35 mouse cellular contexts compared by ENCODE assay signal in the genomic region with DNA sequence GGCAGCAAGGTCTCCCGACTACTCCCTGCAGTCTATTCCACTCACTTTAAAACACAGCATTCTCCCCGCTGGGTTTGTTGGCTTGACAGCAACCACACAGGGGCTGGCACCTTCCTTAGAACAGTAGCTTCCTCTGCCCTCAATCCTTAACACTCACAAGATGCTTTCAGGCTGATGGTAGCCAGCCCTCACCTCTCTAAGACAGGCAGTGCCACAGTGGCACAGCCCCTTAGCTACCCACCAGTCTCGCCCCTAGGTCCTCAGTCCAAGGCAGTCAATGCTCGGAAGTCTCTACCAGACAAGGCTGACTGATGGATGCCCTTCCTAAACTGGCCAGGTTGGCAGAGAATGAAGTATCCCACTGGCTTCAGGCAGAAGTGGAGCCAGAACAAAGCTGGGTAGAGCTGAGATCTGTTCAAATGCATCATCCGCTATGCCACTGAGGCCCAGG. TPM values are rescaled to one million over a fixed set of nuclear protein-coding genes. Genes with fewer than 3 reads are reported as not detected.
DNase-seq lines count a peak whose midpoint lies in the region; ATAC-seq and TF ChIP-seq lines count a peak whose summit lies in the region.
"Had no signal": no experiment of that assay in that cellular context is flagged by ENCODE, and none has a peak within 500 bp of the region (broad histone marks: within the 10 kb centered on the region; RNA-seq: fewer than 3 reads in every experiment).

No protein-coding gene starts in this region.

- H3K9ac ChIP-seq in hindbrain, postnatal 0 days (replicated peaks; ENCODE audit: low read length), result no peak overlapping the region
- no peak overlapping the region for H3K9ac ChIP-seq in hindbrain, embryonic 13.5 days
- H3K9ac ChIP-seq in stomach, embryonic 16.5 days (ENCODE audit: low read length), result peak overlapping the region; percentile 24; the same call in 1 of the 2 replicates
- H3K9ac ChIP-seq in stomach, postnatal 0 days (ENCODE audit: low read length), result no peak overlapping the region
- no peak overlapping the region for H3K9ac ChIP-seq in forebrain, embryonic 13.5 days
- H3K9ac ChIP-seq in forebrain, embryonic 12.5 days, result no peak overlapping the region
- H3K9ac ChIP-seq: embryonic facial prominence, embryonic 13.5 days; kidney, embryonic 15.5 days; limb, embryonic 12.5 days; midbrain, embryonic 12.5 days; neural tube, embryonic 13.5 days had no signal

- 0 out of 2 replicates have a peak, but pooled peaks have one; percentile 27 for ATAC-seq in hindbrain, postnatal 0 days
- no peak for ATAC-seq in hindbrain, embryonic 13.5 days (ENCODE audit: low FRiP score)
- ATAC-seq in stomach, embryonic 16.5 days (ENCODE audit: insufficient read depth, low FRiP score), result no peak
- no peak for ATAC-seq in stomach, postnatal 0 days (ENCODE audit: low FRiP score, low TSS enrichment)
- no peak for ATAC-seq in forebrain, embryonic 13.5 days
- ATAC-seq in forebrain, embryonic 12.5 days (ENCODE audit: low FRiP score), result no peak
- ATAC-seq: Patski had no signal

- 72% methylated on average over 5 of the region's 5 CpGs for WGBS in hindbrain, postnatal 0 days
- WGBS in hindbrain, embryonic 13.5 days, result 81% methylated on average over 5 of the region's 5 CpGs
- WGBS in stomach, embryonic 16.5 days, result 72% methylated on average over 5 of the region's 5 CpGs
- WGBS in stomach, postnatal 0 days, result 69% methylated on average over 5 of the region's 5 CpGs
- WGBS in forebrain, embryonic 13.5 days, result 89% methylated on average over 5 of the region's 5 CpGs
- WGBS in forebrain, embryonic 12.5 days, result 83% methylated on average over 5 of the region's 5 CpGs

- no peaks in the 10 kb centered on the region for H3K9me3 ChIP-seq in hindbrain, postnatal 0 days (ENCODE audit: low read length)
- no peaks in the 10 kb centered on the region for H3K9me3 ChIP-seq in hindbrain, embryonic 13.5 days
- H3K9me3 ChIP-seq in stomach, embryonic 16.5 days (replicated peaks; ENCODE audit: control insufficient read depth, low read length), result no peaks in the 10 kb centered on the region
- no peaks in the 10 kb centered on the region for H3K9me3 ChIP-seq in stomach, postnatal 0 days (ENCODE audit: control insufficient read depth, low read length)
- H3K9me3 ChIP-seq in forebrain, embryonic 13.5 days (replicated peaks), result no peaks in the 10 kb centered on the region
- H3K9me3 ChIP-seq in forebrain, embryonic 12.5 days, result no peaks in the 10 kb centered on the region
- H3K9me3 ChIP-seq: embryonic facial prominence, embryonic 13.5 days; forebrain, embryonic 10.5 days; kidney, embryonic 15.5 days; limb, embryonic 12.5 days; midbrain, embryonic 12.5 days; neural tube, embryonic 13.5 days had no signal

- peak overlapping the region; percentile 42; the same call in 1 of the 2 replicates for H3K27ac ChIP-seq in hindbrain, postnatal 0 days
- no peak overlapping the region for H3K27ac ChIP-seq in hindbrain, embryonic 13.5 days
- H3K27ac ChIP-seq in stomach, embryonic 16.5 days (ENCODE audit: low read length), result no peak overlapping the region
- no peak overlapping the region for H3K27ac ChIP-seq in stomach, postnatal 0 days (replicated peaks)
- no peak overlapping the region for H3K27ac ChIP-seq in forebrain, embryonic 13.5 days
- no peak overlapping the region for H3K27ac ChIP-seq in forebrain, embryonic 12.5 days
- H3K27ac ChIP-seq: embryonic facial prominence, embryonic 13.5 days; forebrain, embryonic 10.5 days; kidney, embryonic 15.5 days; limb, embryonic 12.5 days; midbrain, embryonic 12.5 days; neural tube, embryonic 13.5 days had no signal

- H3K4me2 ChIP-seq in hindbrain, postnatal 0 days (ENCODE audit: low read depth, low read length), result no peak overlapping the region
- H3K4me2 ChIP-seq in hindbrain, embryonic 13.5 days, result no peak overlapping the region
- no peak overlapping the region for H3K4me2 ChIP-seq in stomach, embryonic 16.5 days (ENCODE audit: low read depth, low read length)
- H3K4me2 ChIP-seq in stomach, postnatal 0 days (replicated peaks; ENCODE audit: low read depth), result no peak overlapping the region
- no peak overlapping the region for H3K4me2 ChIP-seq in forebrain, embryonic 13.5 days
- no peak overlapping the region for H3K4me2 ChIP-seq in forebrain, embryonic 12.5 days
- H3K4me2 ChIP-seq: embryonic facial prominence, embryonic 13.5 days; kidney, embryonic 15.5 days; limb, embryonic 12.5 days; liver, embryonic 11.5 days; midbrain, embryonic 12.5 days; neural tube, embryonic 13.5 days had no signal

- no peaks in the 10 kb centered on the region for H3K36me3 ChIP-seq in hindbrain, postnatal 0 days (ENCODE audit: insufficient read depth, low read length)
- H3K36me3 ChIP-seq in hindbrain, embryonic 13.5 days, result no peaks in the 10 kb centered on the region
- no peaks in the 10 kb centered on the region for H3K36me3 ChIP-seq in stomach, embryonic 16.5 days (ENCODE audit: control insufficient read depth, insufficient read depth, low read length)
- H3K36me3 ChIP-seq in stomach, postnatal 0 days (ENCODE audit: control insufficient read depth, insufficient read depth, low read length), result no peaks in the 10 kb centered on the region
- no peaks in the 10 kb centered on the region for H3K36me3 ChIP-seq in forebrain, embryonic 13.5 days (ENCODE audit: poor library complexity, severe bottlenecking)
- H3K36me3 ChIP-seq in forebrain, embryonic 12.5 days (replicated peaks), result no peaks in the 10 kb centered on the region
- H3K36me3 ChIP-seq: embryonic facial prominence, embryonic 13.5 days; forebrain, embryonic 10.5 days; kidney, embryonic 15.5 days; limb, embryonic 12.5 days; midbrain, embryonic 12.5 days; neural tube, embryonic 13.5 days had no signal

- H3K4me1 ChIP-seq in hindbrain, postnatal 0 days (ENCODE audit: insufficient read depth, low read length), result peaks cover 14% of the 10 kb centered on the region
- H3K4me1 ChIP-seq in hindbrain, embryonic 13.5 days (replicated peaks), result peaks cover 36% of the 10 kb centered on the region
- H3K4me1 ChIP-seq in stomach, embryonic 16.5 days (ENCODE audit: control insufficient read depth, insufficient read depth, low read length), result peaks cover 58% of the 10 kb centered on the region
- peaks cover 17% of the 10 kb centered on the region for H3K4me1 ChIP-seq in stomach, postnatal 0 days (replicated peaks; ENCODE audit: control insufficient read depth, insufficient read depth)
- peaks cover 22% of the 10 kb centered on the region for H3K4me1 ChIP-seq in forebrain, embryonic 13.5 days
- H3K4me1 ChIP-seq in forebrain, embryonic 12.5 days, result peaks cover 23% of the 10 kb centered on the region

- H3K4me3 ChIP-seq in hindbrain, postnatal 0 days (ENCODE audit: low read length), result no peak overlapping the region
- no peak overlapping the region for H3K4me3 ChIP-seq in hindbrain, embryonic 13.5 days
- no peak overlapping the region for H3K4me3 ChIP-seq in stomach, embryonic 16.5 days (replicated peaks; ENCODE audit: low read length)
- no peak overlapping the region for H3K4me3 ChIP-seq in stomach, postnatal 0 days (ENCODE audit: low read depth, low read length)
- H3K4me3 ChIP-seq in forebrain, embryonic 13.5 days, result no peak overlapping the region
- no peak overlapping the region for H3K4me3 ChIP-seq in forebrain, embryonic 12.5 days (replicated peaks)
- H3K4me3 ChIP-seq: embryonic facial prominence, embryonic 13.5 days; forebrain, embryonic 10.5 days; kidney, embryonic 15.5 days; limb, embryonic 12.5 days; midbrain, embryonic 12.5 days; neural tube, embryonic 13.5 days had no signal

- no peak for DNase-seq in hindbrain, postnatal 0 days (ENCODE audit: low spot score)
- DNase-seq in stomach, postnatal 0 days (ENCODE audit: low spot score), result no peak
- peak; percentile 67 for DNase-seq in cerebellum, adult 9-11 months
- DNase-seq in urinary bladder, postnatal 4 days (ENCODE audit: low spot score in 2 of 2), result no peak
- DNase-seq: adrenal gland, postnatal 10 days; gastrocnemius, postnatal 10 days; heart, postnatal 14 days; kidney, adult 18-20 months; kidney, postnatal 36 days; layer of hippocampus, postnatal 36 days; lung, postnatal 36 days; thymus, postnatal 14 days had no signal

- H3K27me3 ChIP-seq in hindbrain, postnatal 0 days (ENCODE audit: insufficient read depth, low read length), result no peaks in the 10 kb centered on the region
- no peaks in the 10 kb centered on the region for H3K27me3 ChIP-seq in hindbrain, embryonic 13.5 days
- H3K27me3 ChIP-seq in stomach, embryonic 16.5 days (ENCODE audit: control insufficient read depth, insufficient read depth, low read length), result no peaks in the 10 kb centered on the region
- H3K27me3 ChIP-seq in stomach, postnatal 0 days (ENCODE audit: control insufficient read depth, insufficient read depth, low read length), result no peaks in the 10 kb centered on the region
- H3K27me3 ChIP-seq in forebrain, embryonic 13.5 days, result no peaks in the 10 kb centered on the region
- no peaks in the 10 kb centered on the region for H3K27me3 ChIP-seq in forebrain, embryonic 12.5 days
- H3K27me3 ChIP-seq: embryonic facial prominence, embryonic 13.5 days; kidney, embryonic 15.5 days; limb, embryonic 12.5 days; midbrain, embryonic 12.5 days; neural tube, embryonic 13.5 days; Patski had no signal

- no peak for TF ChIP-seq CTCF in hindbrain, postnatal 0 days (IDR thresholded peaks at IDR 0.05; ENCODE audit: low read depth)
- TF ChIP-seq CTCF in stomach, postnatal 0 days (IDR thresholded peaks at IDR 0.05; ENCODE audit: low read depth), result no peak

- TF ChIP-seq EP300 in stomach, postnatal 0 days (optimal IDR thresholded peaks at IDR 0.05), result no peak

RNA-seq across cellular contexts. Expression of gene Cmtm4, which starts 14.6 kb away (rescaled TPM):
- 38.4 and 40.5 TPM in 2 replicates for total RNA-seq in hindbrain, postnatal 0 days (2014; rRNA removed)
- polyA plus RNA-seq in hindbrain, postnatal 0 days (2015; fragmentation: Nextera tagmentation; extraction: Ambion mirVana), result 2.7 and 2.9 TPM in 2 replicates
- 2.1 and 2.3 TPM in 2 replicates for polyA plus RNA-seq in hindbrain, embryonic 13.5 days (2015; fragmentation: Nextera tagmentation; extraction: Ambion mirVana)
- polyA plus RNA-seq in stomach, embryonic 16.5 days (2015; fragmentation: Nextera tagmentation; extraction: Ambion mirVana), result 4.3 and 4.7 TPM in 2 replicates
- polyA plus RNA-seq in stomach, postnatal 0 days (2015; fragmentation: Nextera tagmentation; extraction: Ambion mirVana), result 4.6 and 4.8 TPM in 2 replicates
- polyA plus RNA-seq in forebrain, embryonic 13.5 days (2015; fragmentation: Nextera tagmentation; extraction: Ambion mirVana), result 2.6 TPM in 2 replicates
- polyA plus RNA-seq in forebrain, embryonic 12.5 days (2016; fragmentation: Nextera tagmentation; extraction: Ambion mirVana), result 3.3 and 3.5 TPM in 2 replicates

RNA-seq across cellular contexts. Expression of gene Cmtm3, which starts 41.8 kb away (rescaled TPM):
- total RNA-seq in hindbrain, postnatal 0 days (2014; rRNA removed), result 23.1 and 27.2 TPM in 2 replicates
- 41.9 and 42.6 TPM in 2 replicates for polyA plus RNA-seq in hindbrain, postnatal 0 days (2015; fragmentation: Nextera tagmentation; extraction: Ambion mirVana)
- 45.4 and 47.3 TPM in 2 replicates for polyA plus RNA-seq in hindbrain, embryonic 13.5 days (2015; fragmentation: Nextera tagmentation; extraction: Ambion mirVana)
- polyA plus RNA-seq in stomach, embryonic 16.5 days (2015; fragmentation: Nextera tagmentation; extraction: Ambion mirVana), result 120 and 129 TPM in 2 replicates
- 48.4 and 52.1 TPM in 2 replicates for polyA plus RNA-seq in stomach, postnatal 0 days (2015; fragmentation: Nextera tagmentation; extraction: Ambion mirVana)
- 31.6 and 36.1 TPM in 2 replicates for polyA plus RNA-seq in forebrain, embryonic 13.5 days (2015; fragmentation: Nextera tagmentation; extraction: Ambion mirVana)
- polyA plus RNA-seq in forebrain, embryonic 12.5 days (2016; fragmentation: Nextera tagmentation; extraction: Ambion mirVana), result 51.3 and 59.9 TPM in 2 replicates

RNA-seq across cellular contexts. Expression of gene Cmtm2b, which starts 59.0 kb away (rescaled TPM):
- not detected in 2 replicates for total RNA-seq in hindbrain, postnatal 0 days (2014; rRNA removed)
- polyA plus RNA-seq in hindbrain, postnatal 0 days (2015; fragmentation: Nextera tagmentation; extraction: Ambion mirVana), result not detected in 2 replicates
- polyA plus RNA-seq in hindbrain, embryonic 13.5 days (2015; fragmentation: Nextera tagmentation; extraction: Ambion mirVana), result not detected in 2 replicates
- not detected in 2 replicates for polyA plus RNA-seq in stomach, embryonic 16.5 days (2015; fragmentation: Nextera tagmentation; extraction: Ambion mirVana)
- polyA plus RNA-seq in stomach, postnatal 0 days (2015; fragmentation: Nextera tagmentation; extraction: Ambion mirVana), result not detected in 2 replicates
- polyA plus RNA-seq in forebrain, embryonic 13.5 days (2015; fragmentation: Nextera tagmentation; extraction: Ambion mirVana), result not detected in 2 replicates
- polyA plus RNA-seq in forebrain, embryonic 12.5 days (2016; fragmentation: Nextera tagmentation; extraction: Ambion mirVana), result not detected in 2 replicates
- total RNA-seq: adrenal gland, postnatal 10 days; common myeloid progenitor, adult 5-6 weeks; gastrocnemius, postnatal 10 days; heart, postnatal 14 days; layer of hippocampus, adult 8-10 months; layer of hippocampus, postnatal 36 days; megakaryocyte, adult 5-6 weeks; MEL had no signal
- polyA plus RNA-seq: embryonic facial prominence, embryonic 13.5 days; forebrain, embryonic 10.5 days; heart, embryonic 14.5 days; hindbrain, embryonic 11.5 days; kidney, embryonic 15.5 days; limb, embryonic 12.5 days; liver, embryonic 11.5 days; liver, embryonic 16.5 days; lung, embryonic 16.5 days; midbrain, embryonic 12.5 days; neural tube, embryonic 13.5 days; Patski; stomach, embryonic 14.5 days; urinary bladder, adult 2 months had no signal

RNA-seq across cellular contexts. Expression of gene Gm11020, which starts 59.6 kb away (rescaled TPM):
- not detected in 2 replicates for total RNA-seq in hindbrain, postnatal 0 days (2014; rRNA removed)
- not detected in 2 replicates for polyA plus RNA-seq in hindbrain, postnatal 0 days (2015; fragmentation: Nextera tagmentation; extraction: Ambion mirVana)
- polyA plus RNA-seq in hindbrain, embryonic 13.5 days (2015; fragmentation: Nextera tagmentation; extraction: Ambion mirVana), result not detected in 2 replicates
- not detected in 2 replicates for polyA plus RNA-seq in stomach, embryonic 16.5 days (2015; fragmentation: Nextera tagmentation; extraction: Ambion mirVana)
- polyA plus RNA-seq in stomach, postnatal 0 days (2015; fragmentation: Nextera tagmentation; extraction: Ambion mirVana), result not detected in 2 replicates
- polyA plus RNA-seq in forebrain, embryonic 13.5 days (2015; fragmentation: Nextera tagmentation; extraction: Ambion mirVana), result not detected in 2 replicates
- not detected in 2 replicates for polyA plus RNA-seq in forebrain, embryonic 12.5 days (2016; fragmentation: Nextera tagmentation; extraction: Ambion mirVana)
- total RNA-seq: adrenal gland, postnatal 10 days; common myeloid progenitor, adult 5-6 weeks; gastrocnemius, postnatal 10 days; heart, postnatal 14 days; layer of hippocampus, adult 8-10 months; layer of hippocampus, postnatal 36 days; megakaryocyte, adult 5-6 weeks; MEL had no signal
- polyA plus RNA-seq: embryonic facial prominence, embryonic 13.5 days; forebrain, embryonic 10.5 days; gonadal fat pad, adult 2 months; heart, embryonic 14.5 days; hindbrain, embryonic 11.5 days; kidney, embryonic 15.5 days; limb, embryonic 12.5 days; liver, embryonic 11.5 days; liver, embryonic 16.5 days; lung, embryonic 16.5 days; midbrain, embryonic 12.5 days; neural tube, embryonic 13.5 days; Patski; stomach, embryonic 14.5 days; urinary bladder, adult 2 months had no signal
